Mouse (Mus musculus): ENCODE results near the gene Tspan13.

DNA sequence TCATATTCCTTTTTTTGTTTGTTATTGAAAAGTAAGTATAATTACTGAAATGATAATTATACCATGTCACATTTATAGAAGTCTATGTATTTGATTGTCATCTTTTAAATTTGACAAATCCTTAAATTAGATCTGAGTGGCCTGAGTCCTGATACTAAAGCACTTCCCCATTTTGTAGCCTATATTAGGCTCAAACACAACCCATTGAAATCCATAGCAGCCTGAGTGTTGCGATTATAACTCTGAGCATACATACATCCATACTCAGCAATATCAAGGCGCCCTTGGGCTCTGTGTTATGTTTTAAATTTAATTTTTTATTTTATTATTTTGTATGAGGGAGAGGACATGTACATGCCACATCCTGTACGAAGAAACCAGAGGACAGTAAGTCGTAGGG lies 27.9 kb upstream of the Tspan13 start:
- TF ChIP-seq CTCF (conservative IDR thresholded peaks at IDR 0.05; ENCODE audit: low read length) (no peak), NANOG (IDR thresholded peaks at IDR 0.05; ENCODE audit: borderline replicate concordance, low read length) (no peak)

Measured in E14TG2a.4 (cell line).